Mouse (Mus musculus) liver, adult 2 months (tissue): Measurements from ENCODE around the gene Sel1l3.

Experiments
- CTCF ChIP-seq: fragments of 200-500 bp; IDR thresholded peaks from 2 replicates; pipeline ENCODE4 v1.5.1; 2011; ENCODE audit warnings: low read depth, low read length, control low read depth
- POLR2A ChIP-seq: fragments of 200-500 bp; IDR thresholded peaks from 2 replicates; pipeline ENCODE4 v1.6.1; 2011; ENCODE audit warnings: low read length, control low read depth; ENCODE audit not compliant: insufficient read depth; ENCODE audit errors: extremely low read depth

DNA sequence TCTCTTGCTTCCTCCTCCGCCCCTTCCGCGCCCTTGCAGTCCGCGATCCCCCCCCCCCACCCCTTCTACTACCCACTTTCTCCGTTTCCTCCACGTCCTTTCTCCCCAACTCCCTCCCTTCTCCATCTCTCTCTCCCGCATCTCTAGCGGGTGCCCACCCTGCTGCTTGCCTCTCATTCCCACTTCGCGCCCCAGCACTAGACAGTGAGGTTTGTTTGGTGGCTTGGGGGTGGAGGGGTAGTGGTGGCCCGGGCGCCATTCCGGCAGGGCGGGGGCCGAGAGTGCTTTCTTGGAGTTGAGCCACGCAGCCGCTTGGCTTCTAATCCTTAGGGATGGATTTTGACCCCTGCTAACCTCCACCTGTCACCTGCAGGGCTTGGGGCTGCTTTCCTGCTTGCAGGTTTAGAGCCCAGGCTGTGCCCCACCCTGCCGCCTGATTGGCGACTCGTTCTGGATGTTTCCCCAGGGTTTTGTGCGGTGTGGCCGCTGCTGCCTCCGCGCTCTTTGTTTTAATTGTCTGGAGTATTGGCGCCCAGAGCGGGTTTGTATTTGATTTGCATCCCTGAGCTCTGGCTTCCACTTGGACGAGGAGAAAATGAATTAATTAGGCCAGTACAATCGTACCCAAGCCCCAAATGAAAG is at the start of gene Sel1l3:
- TF ChIP-seq CTCF, result no peak
- no peak for TF ChIP-seq POLR2A
